Mouse (Mus musculus) lung, postnatal 0 days (tissue): ENCODE data around the gene Pttg1ip.

Experiments used
- CTCF ChIP-seq: IDR thresholded peaks from 2 replicates; pipeline ENCODE4 v1.5.1; 2016; ENCODE audit warnings: antibody characterized with exemption, mild to moderate bottlenecking
- EP300 ChIP-seq: IDR thresholded peaks from 2 replicates; pipeline ENCODE4 v1.6.1; 2016; ENCODE audit warnings: antibody characterized with exemption, mild to moderate bottlenecking, control low read depth

DNA sequence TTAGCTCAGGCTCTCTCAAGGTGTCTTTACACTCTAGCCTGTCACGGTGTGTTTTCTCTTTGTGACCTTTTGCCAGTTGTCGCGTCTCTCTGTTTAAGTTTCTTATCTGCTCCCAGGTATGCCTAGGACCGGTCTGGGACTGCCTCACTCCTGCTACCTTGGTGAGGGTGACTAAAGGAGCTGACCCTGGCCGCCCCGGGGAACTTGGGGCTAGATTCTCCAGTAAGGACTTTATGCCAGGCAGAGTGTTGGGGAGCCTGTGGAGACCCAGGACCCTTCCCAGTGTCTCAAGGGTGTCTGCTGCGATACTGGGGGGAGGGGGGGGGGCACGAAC lies 732 bp downstream of the Pttg1ip start:
- TF ChIP-seq CTCF, result no peak
- no peak for TF ChIP-seq EP300
